Mouse (Mus musculus) left cerebral cortex, postnatal 36 days (tissue): ENCODE data around the gene 6030408B16Rik. TPM values are rescaled to one million over a fixed set of nuclear protein-coding genes. Genes with fewer than 3 reads are reported as not detected.
A peak's percentile ranks its signal among the peaks of the same experiment; 100 is the strongest.

Experiments used
- DNase-seq, 2 experiments: peaks; one replicate each; pipeline ENCODE4 v3.0.0; 2021 to 2022; ENCODE audit warnings: low spot score in 2 of 2, mixed read lengths in 1 of 2
- intact Hi-C: fragments of 180-260 bp; cut with DNase I; formaldehyde crosslinking; loops from one replicate; pipeline ENCODE4 v1.15.1; 2025
- total RNA-seq, 2 experiments: library from RNA; stranded (reverse); gene quantifications; 2 replicates each; pipeline ENCODE4 v1.2.3; 2021

Gene 6030408B16Rik
- total RNA-seq, 2 experiments from 2014 or later: 0.27 to 0.37 TPM

DNA sequence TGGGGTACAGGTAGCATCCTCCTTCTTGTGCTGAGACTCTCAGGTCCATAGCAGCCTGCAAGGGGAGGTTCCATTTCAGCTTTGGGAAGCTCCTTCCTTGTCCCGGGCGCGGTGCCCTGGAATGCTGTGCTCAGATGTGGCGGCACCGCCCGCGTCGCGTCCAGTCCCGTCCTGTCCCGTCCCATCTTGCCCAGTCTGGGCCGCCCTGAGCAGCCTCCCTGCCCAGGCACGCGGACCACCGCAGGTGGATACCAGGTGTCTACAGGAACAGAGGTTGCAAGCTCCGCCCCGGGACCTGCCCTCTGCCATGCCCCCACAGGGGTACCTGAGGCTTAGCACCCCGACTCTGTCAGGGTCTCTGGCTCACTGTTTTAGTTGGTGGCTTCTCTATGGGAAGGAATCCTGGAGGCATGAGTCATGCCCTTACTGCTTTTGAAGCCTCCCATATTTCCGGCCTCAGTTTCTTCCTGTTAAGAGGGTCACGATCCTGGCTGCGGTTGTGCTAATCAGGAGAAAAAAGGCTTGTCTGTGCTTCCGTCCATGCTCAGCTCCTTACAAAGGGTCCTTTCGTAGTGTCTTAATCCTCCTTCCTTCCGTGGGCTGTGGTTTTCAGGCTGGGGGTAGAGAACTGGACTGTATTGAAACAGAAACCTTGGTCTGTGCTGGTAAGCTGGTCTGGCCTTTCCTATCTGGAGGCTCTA is 43.6 kb downstream of the 6030408B16Rik start:
- intact Hi-C loops: loop anchor here (5.0 kb wide), 2 partner anchors 161 to 731 kb away; no protein-coding TSS in a partner anchor
- no peak for DNase-seq

DNA sequence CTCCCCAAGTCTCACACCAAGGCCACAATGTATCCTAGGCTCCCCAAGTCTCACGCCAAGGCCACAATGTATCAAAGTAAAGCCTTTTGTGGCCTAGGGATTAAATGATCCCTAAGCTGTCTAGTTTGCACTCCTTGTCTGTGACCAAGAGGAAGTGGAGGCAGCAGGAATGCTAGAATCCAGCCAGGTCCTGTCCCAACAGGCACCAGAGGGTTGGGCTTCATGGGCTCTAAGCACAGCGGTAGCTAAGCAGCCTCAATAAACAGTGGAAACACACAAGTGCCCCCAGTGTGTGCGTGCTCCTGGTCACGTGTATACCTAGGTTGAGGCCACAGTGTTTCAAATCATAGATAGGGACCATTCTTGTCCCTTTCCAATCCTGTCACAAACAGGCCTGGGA is 45.3 kb downstream of the 6030408B16Rik start:
- intact Hi-C loops: loop anchor here (2.0 to 5.0 kb wide), 3 partner anchors 159 to 729 kb away; no protein-coding TSS in a partner anchor

DNA sequence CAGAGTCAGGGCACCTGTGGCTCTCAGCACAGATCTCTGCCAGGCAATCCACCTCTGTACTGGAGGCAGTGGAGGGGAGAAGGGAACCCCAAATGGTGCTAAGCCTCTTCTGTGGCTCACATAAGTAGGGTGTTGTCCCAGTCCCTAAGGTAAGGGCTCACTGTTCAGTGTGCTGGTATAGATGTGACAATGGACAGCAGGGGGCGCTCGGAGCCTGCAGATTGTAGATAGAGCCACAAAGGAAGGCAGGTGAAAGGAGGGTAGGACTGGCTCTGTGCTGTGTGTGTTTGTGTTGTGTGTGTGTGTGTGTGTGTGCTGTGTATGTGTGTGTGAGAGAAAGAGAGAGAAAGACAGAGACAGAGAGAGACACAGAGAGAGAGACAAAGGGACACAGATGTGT is 46.5 kb downstream of the 6030408B16Rik start:
- DNase-seq: peak; percentile 83 to 86
- intact Hi-C loops: loop anchor here (1.0 to 5.0 kb wide), 4 partner anchors 158 to 728 kb away; no protein-coding TSS in a partner anchor

More for the DNA sequence above, 45.3 kb downstream of the 6030408B16Rik start:
- DNase-seq: no peak

DNA sequence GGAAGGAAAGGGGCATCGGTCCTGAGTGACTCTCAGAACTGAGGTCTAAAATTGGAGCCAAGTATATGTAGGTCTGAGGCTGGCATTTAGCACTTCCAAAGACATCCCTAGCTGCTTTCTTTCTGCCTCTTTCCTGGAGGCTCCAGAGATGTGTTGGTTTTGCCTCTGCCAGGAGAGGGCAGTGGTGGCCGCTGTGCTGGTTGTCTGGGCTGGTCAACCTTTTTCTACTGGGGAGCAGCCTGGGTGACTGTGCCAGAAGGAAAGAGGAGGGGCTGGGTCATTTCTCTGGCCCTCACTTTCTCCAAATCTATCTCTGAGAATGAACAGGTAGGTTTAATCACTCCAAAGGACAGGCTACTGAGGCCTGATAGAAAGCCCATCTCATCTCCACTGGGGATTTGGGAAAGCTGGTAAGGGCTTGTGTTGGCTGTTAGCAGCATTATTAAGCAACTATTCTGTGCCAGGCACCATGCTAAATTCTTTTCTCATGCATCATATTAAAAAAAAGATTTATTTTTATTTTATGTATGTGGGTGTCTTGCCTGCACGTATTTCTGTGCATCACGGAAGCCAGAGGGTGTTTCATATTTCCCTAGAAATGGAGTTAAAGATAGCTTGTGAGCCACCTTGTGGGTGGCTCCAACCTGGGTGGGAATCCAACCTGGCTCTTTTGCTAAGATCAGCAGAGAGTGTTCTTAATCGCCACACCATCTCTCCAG is 48.9 kb downstream of the 6030408B16Rik start:
- DNase-seq: peak; percentile 71 to 74
- intact Hi-C loops: loop anchor here (2.0 to 5.0 kb wide), 2 partner anchors 45 to 180 kb away; no protein-coding TSS in a partner anchor

Other genes starting within 250 kb of the 6030408B16Rik start
- not detected for gene Gm47841, start 245.8 kb upstream of the 6030408B16Rik start, total RNA-seq
- 1 to 10 TPM; 1.5 TPM for gene Fignl2, start 214.6 kb upstream of the 6030408B16Rik start, total RNA-seq
- gene Ankrd33, start 177.5 kb upstream of the 6030408B16Rik start, total RNA-seq: under 1 TPM in 1 of 2 experiments, not detected in 1; 0.27 TPM
- gene Acvrl1, start 164.7 kb upstream of the 6030408B16Rik start, total RNA-seq: 10 to 100 TPM; 13.2 to 16.7 TPM
- 100 to 1,000 TPM; 110 to 118 TPM for gene Acvr1b, start 119.1 kb upstream of the 6030408B16Rik start, total RNA-seq
- gene Grasp, start 69.0 kb upstream of the 6030408B16Rik start, total RNA-seq: 10 to 100 TPM; 76.3 to 89.5 TPM
- 100 to 1,000 TPM in 1 of 2 experiments, 10 to 100 TPM in 1; 60.5 to 156 TPM for gene Nr4a1, start 38.9 kb upstream of the 6030408B16Rik start, total RNA-seq
- gene Atg101, start 8.9 kb upstream of the 6030408B16Rik start, total RNA-seq: 10 to 100 TPM; 43.5 to 45.5 TPM
- 1 to 10 TPM; 3.4 to 6.1 TPM for gene Krt80, start 77.0 kb downstream of the 6030408B16Rik start, total RNA-seq
- gene Krt7, start 117.8 kb downstream of the 6030408B16Rik start, total RNA-seq: under 1 TPM in 1 of 2 experiments, not detected in 1; 0.07 TPM
- under 1 TPM in 1 of 2 experiments, not detected in 1; 0.37 TPM for gene Krt87, start 145.6 kb downstream of the 6030408B16Rik start, total RNA-seq
- not detected for gene Krt88, start 154.5 kb downstream of the 6030408B16Rik start, total RNA-seq
- gene Krt81, start 170.5 kb downstream of the 6030408B16Rik start, total RNA-seq: not detected
- gene Krt86, start 180.3 kb downstream of the 6030408B16Rik start, total RNA-seq: not detected
- gene Krt83, start 198.3 kb downstream of the 6030408B16Rik start, total RNA-seq: not detected
- not detected for gene Gm49425, start 224.0 kb downstream of the 6030408B16Rik start, total RNA-seq
- not detected for gene Krt84, start 239.6 kb downstream of the 6030408B16Rik start, total RNA-seq